Mouse (Mus musculus): ENCODE data around the gene Stard10. TPM values are rescaled to one million over a fixed set of nuclear protein-coding genes. Genes with fewer than 3 reads are reported as not detected.
A peak's percentile ranks its signal among the peaks of the same experiment; 100 is the strongest.

The Stard10 gene
- polyA plus RNA-seq, 1 experiment: 114 TPM

GRCm38 (mm10) chr7:101296252-101297022 lies 20.4 kb upstream of the Stard10 start:
- H3K4me3 ChIP-seq (replicated peaks; ENCODE audit: control insufficient read depth, low read depth, low read length): no peak overlapping the region
- 37% methylated on average over 35 of the region's 35 CpGs for WGBS

GRCm38 (mm10) chr7:101297023-101297405 lies 19.9 kb upstream of the Stard10 start:
- Histone ChIP-seq H3K4me1 (ENCODE audit: control insufficient read depth, insufficient read depth, low read length) (peaks cover 2% of the 10 kb centered on the region; the same call in 1 of the 2 replicates), H3K27ac (ENCODE audit: control insufficient read depth, insufficient read depth, low read depth, low read length, poor library complexity) (no peak overlapping the region), H3K4me3 (replicated peaks; ENCODE audit: control insufficient read depth, low read depth, low read length) (no peak overlapping the region)
- TF ChIP-seq CTCF (IDR thresholded peaks at IDR 0.05; ENCODE audit: control insufficient read depth, insufficient read depth, low read length) (no peak), POLR2A (IDR thresholded peaks at IDR 0.05; ENCODE audit: borderline replicate concordance, control insufficient read depth, low read depth, low read length) (no peak)
- WGBS: 56% methylated on average over 8 of the region's 8 CpGs

More at GRCm38 (mm10) chr7:101296252-101297022, 20.4 kb upstream of the Stard10 start:
- no peak overlapping the region for H3K27ac ChIP-seq (ENCODE audit: control insufficient read depth, insufficient read depth, low read depth, low read length, poor library complexity)
- TF ChIP-seq POLR2A (IDR thresholded peaks at IDR 0.05; ENCODE audit: borderline replicate concordance, control insufficient read depth, low read depth, low read length) (no peak), CTCF (IDR thresholded peaks at IDR 0.05; ENCODE audit: control insufficient read depth, insufficient read depth, low read length) (no peak)
- H3K4me1 ChIP-seq (ENCODE audit: control insufficient read depth, insufficient read depth, low read length): peaks cover 2% of the 10 kb centered on the region; the same call in 1 of the 2 replicates

- WGBS: 81% methylated on average over 3 of the region's 3 CpGs
- Histone ChIP-seq H3K4me1 (ENCODE audit: control insufficient read depth, insufficient read depth, low read length) (peaks cover 2% of the 10 kb centered on the region; the same call in 1 of the 2 replicates), H3K4me3 (replicated peaks; ENCODE audit: control insufficient read depth, low read depth, low read length) (no peak overlapping the region), H3K27ac (ENCODE audit: control insufficient read depth, insufficient read depth, low read depth, low read length, poor library complexity) (no peak overlapping the region)
- no peak for TF ChIP-seq POLR2A (IDR thresholded peaks at IDR 0.05; ENCODE audit: borderline replicate concordance, control insufficient read depth, low read depth, low read length)
- no peak for TF ChIP-seq CTCF (IDR thresholded peaks at IDR 0.05; ENCODE audit: control insufficient read depth, insufficient read depth, low read length)
Observed at GRCm38 (mm10) chr7:101298375-101298774, 18.5 kb upstream of the Stard10 start.

DNA sequence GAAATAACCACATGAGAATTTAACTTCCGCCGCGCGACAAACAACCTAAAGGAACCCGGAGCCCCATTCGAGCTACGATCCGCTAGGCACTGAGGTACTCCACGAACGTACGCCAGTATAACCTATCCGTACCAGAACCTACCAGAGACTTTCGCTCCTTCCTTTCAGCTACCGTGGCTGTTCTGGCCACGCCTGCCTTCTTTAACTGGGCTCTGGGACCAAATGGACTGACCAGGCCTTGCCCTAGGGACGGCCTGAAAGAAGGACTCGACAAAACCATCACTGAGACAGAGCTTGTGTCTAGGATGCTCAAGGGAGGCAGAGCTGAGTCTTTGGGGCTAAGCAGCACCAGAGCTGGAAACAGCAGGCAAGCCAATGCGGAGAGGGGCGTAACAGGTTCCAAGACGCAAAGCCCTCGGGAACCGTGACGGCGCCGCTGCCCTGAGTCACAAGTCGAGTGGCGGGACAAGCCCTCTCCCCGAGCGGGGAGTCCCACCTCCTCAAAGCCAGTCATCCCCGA lies 15.5 kb upstream of the Stard10 start:
- peaks cover 2% of the 10 kb centered on the region; the same call in 1 of the 2 replicates for H3K4me1 ChIP-seq (ENCODE audit: control insufficient read depth, insufficient read depth, low read length)
- TF ChIP-seq CTCF (IDR thresholded peaks at IDR 0.05; ENCODE audit: control insufficient read depth, insufficient read depth, low read length): no peak
- no peak for TF ChIP-seq POLR2A (IDR thresholded peaks at IDR 0.05; ENCODE audit: borderline replicate concordance, control insufficient read depth, low read depth, low read length)
- under 1% methylated on average over 30 of the region's 30 CpGs for WGBS
- peak overlapping the region; percentile 80 for H3K27ac ChIP-seq (ENCODE audit: control insufficient read depth, insufficient read depth, low read depth, low read length, poor library complexity)
- H3K4me3 ChIP-seq (replicated peaks; ENCODE audit: control insufficient read depth, low read depth, low read length): peak overlapping the region; percentile 80

DNA sequence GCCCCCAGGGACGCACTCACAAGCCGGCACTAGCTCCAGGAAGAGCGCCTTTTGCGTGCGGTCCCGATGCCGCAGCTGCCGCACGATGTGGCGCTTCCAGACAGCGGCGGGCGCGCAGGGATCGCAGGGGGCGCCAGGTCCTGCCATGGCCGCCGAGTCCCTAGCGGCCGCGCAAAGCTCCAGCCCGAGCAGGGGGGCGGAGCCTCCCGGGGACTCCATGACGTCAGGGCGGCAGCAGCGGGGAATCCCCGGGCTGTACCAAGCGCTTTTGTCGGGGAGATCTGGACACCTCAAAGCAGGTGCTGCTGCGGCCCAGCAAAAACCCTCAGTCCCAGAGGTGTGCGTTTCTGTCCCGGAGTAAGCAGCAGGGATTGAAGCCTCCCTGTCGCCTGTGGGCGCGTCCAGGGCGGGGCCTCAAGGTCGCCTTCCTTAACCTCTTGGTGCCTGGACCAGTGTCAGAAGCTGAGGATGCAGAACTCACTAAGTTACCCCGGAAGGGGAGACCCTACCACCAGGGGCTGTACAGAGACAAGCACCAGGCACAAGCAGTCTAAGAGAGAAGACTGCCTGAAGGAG lies 14.9 kb upstream of the Stard10 start, which contains the start of gene Atg16l2:
Gene Atg16l2 (minus strand): TSS at position 371 of the 576 bp plus-strand sequence.
- TF ChIP-seq CTCF (IDR thresholded peaks at IDR 0.05; ENCODE audit: control insufficient read depth, insufficient read depth, low read length) (no peak; the same call in 1 of the 2 replicates), POLR2A (IDR thresholded peaks at IDR 0.05; ENCODE audit: borderline replicate concordance, control insufficient read depth, low read depth, low read length) (no peak; the same call in 1 of the 2 replicates)
- Histone ChIP-seq H3K4me3 (replicated peaks; ENCODE audit: control insufficient read depth, low read depth, low read length) (peak within 1 kb of the TSS; percentile 80), H3K27ac (ENCODE audit: control insufficient read depth, insufficient read depth, low read depth, low read length, poor library complexity) (peak within 1 kb of the TSS; percentile 80), H3K4me1 (ENCODE audit: control insufficient read depth, insufficient read depth, low read length) (peaks cover 2% of the 10 kb centered on the region; the same call in 1 of the 2 replicates)
- under 1% methylated on average over 39 of the region's 39 CpGs for WGBS

DNA sequence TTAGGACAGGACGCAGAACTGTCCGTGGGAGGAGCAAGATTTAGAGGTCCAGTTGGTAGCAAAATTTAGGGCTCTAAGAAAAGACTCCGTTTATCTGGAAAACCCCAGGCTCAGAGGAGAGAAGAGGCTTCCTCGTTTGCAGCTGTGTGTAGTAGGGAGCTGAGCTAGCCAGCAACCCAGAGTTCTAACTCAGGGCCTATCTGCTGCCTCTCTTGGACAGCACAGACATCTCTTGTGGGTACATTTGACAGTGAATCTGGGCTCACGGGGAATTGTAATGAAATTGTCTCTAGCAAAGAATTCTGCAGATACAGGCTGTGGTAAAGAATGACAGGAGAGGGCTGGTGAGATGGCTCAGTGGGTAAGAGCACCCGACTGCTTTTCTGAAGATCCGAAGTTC lies 14.2 kb upstream of the Stard10 start:
- H3K27ac ChIP-seq (ENCODE audit: control insufficient read depth, insufficient read depth, low read depth, low read length, poor library complexity): peak overlapping the region; percentile 80; the same call in 1 of the 2 replicates
- no peak for TF ChIP-seq CTCF (IDR thresholded peaks at IDR 0.05; ENCODE audit: control insufficient read depth, insufficient read depth, low read length)
- no peak for TF ChIP-seq POLR2A (IDR thresholded peaks at IDR 0.05; ENCODE audit: borderline replicate concordance, control insufficient read depth, low read depth, low read length)
- H3K4me1 ChIP-seq (ENCODE audit: control insufficient read depth, insufficient read depth, low read length): peaks cover 2% of the 10 kb centered on the region; the same call in 1 of the 2 replicates
- 56% methylated on average over 7 of the region's 7 CpGs for WGBS
- no peak overlapping the region for H3K4me3 ChIP-seq (replicated peaks; ENCODE audit: control insufficient read depth, low read depth, low read length)

DNA sequence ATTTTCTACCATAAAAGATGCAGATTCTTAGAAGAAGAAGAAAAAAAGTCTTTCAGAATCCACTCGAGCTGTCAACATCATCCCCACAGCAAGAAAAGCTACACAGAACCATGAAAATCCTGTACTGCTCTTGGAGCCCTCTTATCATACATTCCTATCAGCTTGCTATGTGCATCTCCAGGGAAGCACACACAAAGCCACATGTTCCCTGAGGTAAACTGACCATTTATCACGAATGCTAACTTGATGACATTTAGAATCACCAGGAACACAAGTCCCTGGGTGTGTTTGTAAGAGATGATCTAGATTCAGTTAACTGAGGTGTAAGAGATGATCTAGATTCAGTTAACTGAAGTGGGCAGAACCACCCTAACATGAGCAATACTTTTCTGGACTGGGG lies 10.0 kb upstream of the Stard10 start:
- no peak for TF ChIP-seq POLR2A (IDR thresholded peaks at IDR 0.05; ENCODE audit: borderline replicate concordance, control insufficient read depth, low read depth, low read length)
- WGBS: 48% methylated on average over 2 of the region's 2 CpGs
- no peak overlapping the region for H3K4me3 ChIP-seq (replicated peaks; ENCODE audit: control insufficient read depth, low read depth, low read length)
- H3K4me1 ChIP-seq (ENCODE audit: control insufficient read depth, insufficient read depth, low read length): peaks cover 2% of the 10 kb centered on the region; the same call in 1 of the 2 replicates
- H3K27ac ChIP-seq (ENCODE audit: control insufficient read depth, insufficient read depth, low read depth, low read length, poor library complexity): no peak overlapping the region

DNA sequence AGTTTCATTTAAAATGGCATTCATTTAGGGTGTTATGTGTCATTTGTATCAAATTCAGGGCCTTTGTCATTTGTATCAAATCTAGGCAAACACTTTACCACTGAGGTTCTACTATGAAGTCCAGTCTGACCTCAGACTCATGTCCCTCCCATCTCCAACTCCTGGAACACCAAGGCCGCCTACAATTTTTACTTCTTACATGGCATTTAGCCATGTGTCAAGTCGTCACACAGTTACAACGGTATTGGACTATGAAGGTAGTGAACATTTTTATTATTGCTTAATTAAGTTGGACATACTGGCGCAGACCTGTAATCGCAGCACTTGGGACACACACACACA lies 6.9 kb upstream of the Stard10 start:
- 26% methylated on average over 5 of the region's 5 CpGs for WGBS
- TF ChIP-seq POLR2A (IDR thresholded peaks at IDR 0.05; ENCODE audit: borderline replicate concordance, control insufficient read depth, low read depth, low read length): no peak
- no peak for TF ChIP-seq CTCF (IDR thresholded peaks at IDR 0.05; ENCODE audit: control insufficient read depth, insufficient read depth, low read length)
- peak overlapping the region; percentile 99 for H3K27ac ChIP-seq (ENCODE audit: control insufficient read depth, insufficient read depth, low read depth, low read length, poor library complexity)

More for the DNA sequence above, 6.9 kb upstream of the Stard10 start:
- H3K4me3 ChIP-seq (replicated peaks; ENCODE audit: control insufficient read depth, low read depth, low read length): peak overlapping the region; percentile 80
- H3K4me1 ChIP-seq (ENCODE audit: control insufficient read depth, insufficient read depth, low read length): peaks cover 3% of the 10 kb centered on the region; the same call in 1 of the 2 replicates

Measured in bone marrow, adult 2 months (tissue).